ENCODE assay signal across 15 mouse cellular contexts in the genomic region with DNA sequence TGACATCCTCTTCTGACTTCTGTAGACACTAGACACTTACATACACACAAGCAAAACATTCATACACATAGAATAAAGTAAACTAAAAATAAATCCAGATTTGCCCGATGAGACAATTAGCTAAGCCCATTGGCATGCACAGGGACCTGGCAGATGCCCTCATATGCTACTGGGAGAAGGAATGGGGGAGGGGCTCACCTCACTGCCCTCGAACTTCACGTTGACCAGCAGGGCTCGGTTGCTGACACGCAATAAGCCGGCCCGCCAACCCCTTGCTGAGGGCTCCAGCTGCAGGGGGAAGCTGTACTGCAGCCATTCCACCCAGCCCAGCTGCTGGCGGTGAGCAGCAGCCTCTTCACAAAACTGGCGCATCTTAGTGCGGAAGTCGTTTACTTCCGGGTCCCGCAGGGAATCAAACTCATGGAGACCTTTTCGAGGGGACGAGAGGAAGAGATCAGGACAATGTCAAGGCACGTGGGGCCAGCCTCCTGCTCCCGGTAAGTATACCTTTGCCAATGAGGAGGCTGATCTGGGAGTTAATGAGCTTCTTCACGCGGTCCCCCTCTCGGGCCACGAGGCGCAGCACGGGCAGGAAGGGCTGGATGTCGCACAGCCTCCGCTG. TPM values are rescaled to one million over a fixed set of nuclear protein-coding genes. Genes with fewer than 3 reads are reported as not detected.
DNase-seq lines count a peak whose midpoint lies in the region; ATAC-seq and TF ChIP-seq lines count a peak whose summit lies in the region.
"Had no signal": no experiment of that assay in that cellular context is flagged by ENCODE, and none has a peak within 500 bp of the region (broad histone marks: within the 10 kb centered on the region; RNA-seq: fewer than 3 reads in every experiment).

No protein-coding gene starts in this region.

- TF ChIP-seq POLR2A in small intestine, adult 2 months (IDR thresholded peaks at IDR 0.05; ENCODE audit: low read depth, low read length) = no peak

- H3K27me3 ChIP-seq in heart, embryonic 11.5 days (ENCODE audit: control insufficient read depth, insufficient read depth, low read length) = no peaks in the 10 kb centered on the region
- H3K27me3 ChIP-seq in liver, embryonic 12.5 days (replicated peaks) = no peaks in the 10 kb centered on the region
- H3K27me3 ChIP-seq in small intestine, adult 2 months (ENCODE audit: control insufficient read depth, insufficient read depth, low read length) = no peaks in the 10 kb centered on the region
- H3K27me3 ChIP-seq in hindbrain, embryonic 13.5 days = no peaks in the 10 kb centered on the region
- H3K27me3 ChIP-seq: embryonic facial prominence, embryonic 12.5 days; hindbrain, embryonic 15.5 days; midbrain, embryonic 12.5 days had no signal

- 58% methylated on average over 25 of the region's 25 CpGs for WGBS in heart, embryonic 11.5 days (ENCODE audit: insufficient replicate concordance)
- WGBS in liver, embryonic 12.5 days (ENCODE audit: insufficient replicate concordance) = 67% methylated on average over 25 of the region's 25 CpGs
- WGBS in small intestine, adult 2 months = 64% methylated on average over 25 of the region's 25 CpGs
- 75% methylated on average over 25 of the region's 25 CpGs for WGBS in hindbrain, embryonic 13.5 days

- no peak overlapping the region for H3K27ac ChIP-seq in heart, embryonic 11.5 days (ENCODE audit: low read depth, low read length)
- no peak overlapping the region for H3K27ac ChIP-seq in liver, embryonic 12.5 days
- no peak overlapping the region for H3K27ac ChIP-seq in small intestine, adult 2 months (ENCODE audit: insufficient read depth, low read depth, low read length)
- no peak overlapping the region for H3K27ac ChIP-seq in hindbrain, embryonic 13.5 days
- H3K27ac ChIP-seq: embryonic facial prominence, embryonic 12.5 days; hindbrain, embryonic 15.5 days; midbrain, embryonic 12.5 days had no signal

- intact Hi-C loops in heart, postnatal 14 days (cut with DNase I) = no loop called here

- no peaks in the 10 kb centered on the region for H3K9me3 ChIP-seq in heart, embryonic 11.5 days (replicated peaks; ENCODE audit: control insufficient read depth, low read length)
- H3K9me3 ChIP-seq in liver, embryonic 12.5 days (replicated peaks) = no peaks in the 10 kb centered on the region
- no peaks in the 10 kb centered on the region for H3K9me3 ChIP-seq in hindbrain, embryonic 13.5 days
- H3K9me3 ChIP-seq: embryonic facial prominence, embryonic 12.5 days; hindbrain, embryonic 15.5 days; midbrain, embryonic 12.5 days had no signal

- no peak for TF ChIP-seq CTCF in small intestine, adult 2 months (IDR thresholded peaks at IDR 0.05; ENCODE audit: extremely low read depth, insufficient read length, insufficient replicate concordance, low read depth, low read length)

- H3K9ac ChIP-seq in heart, embryonic 11.5 days (ENCODE audit: low read depth, low read length) = 0 out of 2 replicates have a peak overlapping the region, but pooled peaks have one; percentile 12
- H3K9ac ChIP-seq in liver, embryonic 12.5 days = 0 out of 2 replicates have a peak overlapping the region, but pooled peaks have one; percentile 3
- H3K9ac ChIP-seq in hindbrain, embryonic 13.5 days = no peak overlapping the region
- H3K9ac ChIP-seq: embryonic facial prominence, embryonic 12.5 days; forebrain, postnatal 0 days; hindbrain, embryonic 15.5 days; midbrain, embryonic 12.5 days had no signal

- H3K4me3 ChIP-seq in heart, embryonic 11.5 days (ENCODE audit: low read depth, low read length) = no peak overlapping the region
- H3K4me3 ChIP-seq in liver, embryonic 12.5 days = no peak overlapping the region
- H3K4me3 ChIP-seq in small intestine, adult 2 months (ENCODE audit: low read depth, low read length) = peak overlapping the region; percentile 34; the same call in 1 of the 2 replicates
- H3K4me3 ChIP-seq in hindbrain, embryonic 13.5 days = no peak overlapping the region
- H3K4me3 ChIP-seq: embryonic facial prominence, embryonic 12.5 days; hindbrain, embryonic 15.5 days; midbrain, embryonic 12.5 days had no signal

- DNase-seq in heart, postnatal 14 days = no peak
- no peak for DNase-seq in liver
- DNase-seq in thymus, postnatal 14 days = peak; percentile 25
- no peak for DNase-seq in thymus, postnatal 36 days
- DNase-seq: adrenal gland, postnatal 10 days; forebrain, postnatal 0 days; lung, postnatal 36 days had no signal

- peak overlapping the region; percentile 41; the same call in 1 of the 2 replicates for H3K4me2 ChIP-seq in heart, embryonic 11.5 days
- peak overlapping the region; percentile 32 for H3K4me2 ChIP-seq in liver, embryonic 12.5 days
- H3K4me2 ChIP-seq in hindbrain, embryonic 13.5 days = no peak overlapping the region
- H3K4me2 ChIP-seq: embryonic facial prominence, embryonic 12.5 days; hindbrain, embryonic 15.5 days; midbrain, embryonic 12.5 days had no signal

- H3K36me3 ChIP-seq in heart, embryonic 11.5 days (ENCODE audit: control insufficient read depth, insufficient read depth, low read length) = no peaks in the 10 kb centered on the region
- H3K36me3 ChIP-seq in liver, embryonic 12.5 days = peaks cover 11% of the 10 kb centered on the region
- peaks cover 2% of the 10 kb centered on the region; the same call in 1 of the 2 replicates for H3K36me3 ChIP-seq in small intestine, adult 2 months (ENCODE audit: control insufficient read depth, insufficient read depth, low read length)
- peaks cover 74% of the 10 kb centered on the region for H3K36me3 ChIP-seq in hindbrain, embryonic 13.5 days
- H3K36me3 ChIP-seq: embryonic facial prominence, embryonic 12.5 days had no signal

- ATAC-seq in heart, embryonic 11.5 days (replicated peaks; ENCODE audit: insufficient number of reproducible peaks, low FRiP score, low TSS enrichment) = no peak
- ATAC-seq in liver, embryonic 12.5 days = no peak
- ATAC-seq in hindbrain, embryonic 13.5 days (ENCODE audit: low FRiP score) = no peak
- ATAC-seq: forebrain, postnatal 0 days; intestine, postnatal 0 days had no signal

- no peaks in the 10 kb centered on the region for H3K4me1 ChIP-seq in heart, embryonic 11.5 days (ENCODE audit: control insufficient read depth, insufficient read depth, low read length)
- H3K4me1 ChIP-seq in liver, embryonic 12.5 days = peaks cover 51% of the 10 kb centered on the region
- peaks cover 4% of the 10 kb centered on the region for H3K4me1 ChIP-seq in small intestine, adult 2 months (ENCODE audit: control insufficient read depth, insufficient read depth, insufficient read length, low read length)
- no peaks in the 10 kb centered on the region for H3K4me1 ChIP-seq in hindbrain, embryonic 13.5 days (replicated peaks)
- H3K4me1 ChIP-seq: hindbrain, embryonic 15.5 days; midbrain, embryonic 12.5 days had no signal

RNA-seq across cellular contexts. Expression of gene Pik3cd, which starts 42.8 kb away (rescaled TPM):
- polyA plus RNA-seq in heart, embryonic 11.5 days (2014; fragmentation: Nextera tagmentation; extraction: Ambion mirVana) = 2.3 and 3.2 TPM in 2 replicates
- 1 to 10 TPM; 4.8 to 5.5 TPM for total RNA-seq in heart, postnatal 14 days (2021)
- polyA plus RNA-seq in liver, embryonic 12.5 days (2016; fragmentation: Nextera tagmentation; extraction: Ambion mirVana) = 7.6 and 8.9 TPM in 2 replicates
- polyA plus RNA-seq in small intestine, adult 2 months (2012; rRNA removed) = 7.0 and 11.7 TPM in 2 replicates
- polyA plus RNA-seq in hindbrain, embryonic 13.5 days (2015; fragmentation: Nextera tagmentation; extraction: Ambion mirVana) = 17.1 and 18.1 TPM in 2 replicates
